In genomic region chr8:94983881-94984516, GRCm38 (mm10) we compare ENCODE assay signal across 8 mouse cellular contexts. TPM values are rescaled to one million over a fixed set of nuclear protein-coding genes. Genes with fewer than 3 reads are reported as not detected.
DNase-seq lines count a peak whose midpoint lies in the region; ATAC-seq and TF ChIP-seq lines count a peak whose summit lies in the region.

No protein-coding gene starts in this region.

- peak overlapping the region; percentile 31 for H3K4me2 ChIP-seq in forebrain, embryonic 11.5 days (ENCODE audit: low read depth, low read length, severe bottlenecking)
- H3K4me2 ChIP-seq in stomach, embryonic 15.5 days: peak overlapping the region; percentile 6; the same call in 1 of the 2 replicates

- no peak for TF ChIP-seq CTCF in left cerebral cortex, adult 2 months (IDR thresholded peaks at IDR 0.05)

- no peaks in the 10 kb centered on the region for H3K9me3 ChIP-seq in forebrain, embryonic 11.5 days (ENCODE audit: control insufficient read depth, low read length)
- H3K9me3 ChIP-seq in stomach, embryonic 15.5 days: no peaks in the 10 kb centered on the region

- ATAC-seq in cerebellum, adult (ENCODE audit: insufficient number of reproducible peaks, low FRiP score, low TSS enrichment): 0 out of 2 replicates have a peak, but pooled peaks have one; percentile 46
- peak; percentile 62 for ATAC-seq in forebrain, embryonic 11.5 days (replicated peaks; ENCODE audit: low FRiP score)
- ATAC-seq in megakaryocyte-erythroid progenitor cell, adult 5-6 weeks (replicated peaks; ENCODE audit: low FRiP score, low TSS enrichment, poor library complexity, severe bottlenecking): peak; percentile 68
- ATAC-seq in stomach, embryonic 15.5 days (ENCODE audit: insufficient read depth, low FRiP score, low read depth): peak; percentile 84

- intact Hi-C loops in left cerebral cortex, adult 2 months (cut with DNase I): loop anchor here (2.0 kb wide), 1 partner anchor 15 kb away; no protein-coding TSS in a partner anchor

- H3K27ac ChIP-seq in forebrain, embryonic 11.5 days (ENCODE audit: low read depth, low read length): 0 out of 2 replicates have a peak overlapping the region, but pooled peaks have one; percentile 25
- H3K27ac ChIP-seq in left cerebral cortex, adult 2 months: peak overlapping the region; percentile 82
- H3K27ac ChIP-seq in stomach, embryonic 15.5 days: peak overlapping the region; percentile 48; the same call in 1 of the 2 replicates

- H3K4me3 ChIP-seq in forebrain, embryonic 11.5 days (ENCODE audit: low read depth, low read length): 0 out of 2 replicates have a peak overlapping the region, but pooled peaks have one; percentile 9
- H3K4me3 ChIP-seq in left cerebral cortex, adult 2 months: peak overlapping the region; percentile 46
- 0 out of 2 replicates have a peak overlapping the region, but pooled peaks have one; percentile 8 for H3K4me3 ChIP-seq in stomach, embryonic 15.5 days (replicated peaks)

- no peak for DNase-seq in cerebellum, adult 9-10 months
- peak; percentile 62 for DNase-seq in adipocyte (ENCODE audit: low spot score)
- peak; percentile 70 for DNase-seq in forebrain, embryonic 11.5 days (ENCODE audit: low spot score)
- DNase-seq in heart, postnatal 4 days: peak; percentile 75
- peak; percentile 57 to 64 for DNase-seq in left cerebral cortex, adult 2 months (ENCODE audit: extremely low spot score in 1 of 2, low spot score in 2 of 2)

- peak overlapping the region; percentile 49 for H3K9ac ChIP-seq in forebrain, embryonic 11.5 days (ENCODE audit: low read length)
- no peak overlapping the region for H3K9ac ChIP-seq in stomach, embryonic 15.5 days

- peaks cover 25% of the 10 kb centered on the region for H3K4me1 ChIP-seq in forebrain, embryonic 11.5 days (replicated peaks; ENCODE audit: control insufficient read depth, insufficient read depth, low read length)
- peaks cover 49% of the 10 kb centered on the region for H3K4me1 ChIP-seq in stomach, embryonic 15.5 days

- H3K27me3 ChIP-seq in forebrain, embryonic 11.5 days (ENCODE audit: control insufficient read depth, insufficient read depth, low read length): no peaks in the 10 kb centered on the region
- H3K27me3 ChIP-seq in stomach, embryonic 15.5 days (replicated peaks): 0 out of 2 replicates have a peak, but pooled peaks cover 4% of the 10 kb centered on the region

- no peaks in the 10 kb centered on the region for H3K36me3 ChIP-seq in forebrain, embryonic 11.5 days (ENCODE audit: control insufficient read depth, insufficient read depth, low read length)
- no peaks in the 10 kb centered on the region; the same call in 1 of the 2 replicates for H3K36me3 ChIP-seq in stomach, embryonic 15.5 days

- WGBS in forebrain, embryonic 11.5 days: 16% methylated on average over 10 of the region's 10 CpGs
- 25% methylated on average over 10 of the region's 10 CpGs for WGBS in stomach, embryonic 15.5 days

RNA-seq across cellular contexts. Expression of gene Adgrg1, which starts 9.4 kb away (rescaled TPM):
- 177 and 184 TPM in 2 replicates for polyA plus RNA-seq in forebrain, embryonic 11.5 days (2014; fragmentation: Nextera tagmentation; extraction: Ambion mirVana)
- 10 to 100 TPM; 22.7 to 25.6 TPM for total RNA-seq in heart, postnatal 4 days (2021)
- total RNA-seq in left cerebral cortex, adult 2 months (2021): 10 to 100 TPM; 77.6 to 86.8 TPM
- total RNA-seq in megakaryocyte-erythroid progenitor cell, adult 5-6 weeks (2014; fragmentation: Nextera tagmentation): 150 and 156 TPM in 2 replicates
- total RNA-seq in megakaryocyte-erythroid progenitor cell, adult 5-6 weeks (2017): 85.4 and 123 TPM in 2 replicates
- polyA plus RNA-seq in stomach, embryonic 15.5 days (2015; fragmentation: Nextera tagmentation; extraction: Ambion mirVana): 42.7 and 47.9 TPM in 2 replicates

RNA-seq across cellular contexts. Expression of gene Adgrg3, which starts 33.5 kb away (rescaled TPM):
- 2.9 and 3.2 TPM in 2 replicates for polyA plus RNA-seq in forebrain, embryonic 11.5 days (2014; fragmentation: Nextera tagmentation; extraction: Ambion mirVana)
- 1 to 10 TPM; 3.3 to 3.8 TPM for total RNA-seq in heart, postnatal 4 days (2021)
- total RNA-seq in left cerebral cortex, adult 2 months (2021): under 1 TPM; 0.23 to 0.32 TPM
- total RNA-seq in megakaryocyte-erythroid progenitor cell, adult 5-6 weeks (2014; fragmentation: Nextera tagmentation): 30.9 and 44.1 TPM in 2 replicates
- 20.4 and 46.4 TPM in 2 replicates for total RNA-seq in megakaryocyte-erythroid progenitor cell, adult 5-6 weeks (2017)
- polyA plus RNA-seq in stomach, embryonic 15.5 days (2015; fragmentation: Nextera tagmentation; extraction: Ambion mirVana): 3.1 and 3.6 TPM in 2 replicates

Comparison
In these comparisons a context has a peak if more than half of its experiments do, and no peak if none do; other contexts are left out.
1. H3K27ac ChIP-seq: peak in every context shown above with its lines; median percentile 82 in left cerebral cortex, adult 2 months; 48 in stomach, embryonic 15.5 days; 25 in forebrain, embryonic 11.5 days.
2. RNA of gene Adgrg3, which starts 33.5 kb away (total RNA-seq): 20.4 to 46.4 TPM in megakaryocyte-erythroid progenitor cell, adult 5-6 weeks; 3.3 to 3.8 TPM in heart, postnatal 4 days and 0.23 to 0.32 TPM in left cerebral cortex, adult 2 months; every median in the first group is over 4 times any median in the second.
3. Peak in every context shown above with its lines, with median percentiles within 50 percentile points of each other: ATAC-seq and H3K4me3 ChIP-seq.